Mouse (Mus musculus) cerebellum, postnatal 25 days (tissue): ENCODE data around the gene Lmtk2.

Source experiments
- DNase-seq, 2 experiments: peaks; one replicate each; pipeline ENCODE4 v3.0.0; 2021; ENCODE audit warnings: mixed read lengths in 2 of 2

Lmtk2 gene

DNA sequence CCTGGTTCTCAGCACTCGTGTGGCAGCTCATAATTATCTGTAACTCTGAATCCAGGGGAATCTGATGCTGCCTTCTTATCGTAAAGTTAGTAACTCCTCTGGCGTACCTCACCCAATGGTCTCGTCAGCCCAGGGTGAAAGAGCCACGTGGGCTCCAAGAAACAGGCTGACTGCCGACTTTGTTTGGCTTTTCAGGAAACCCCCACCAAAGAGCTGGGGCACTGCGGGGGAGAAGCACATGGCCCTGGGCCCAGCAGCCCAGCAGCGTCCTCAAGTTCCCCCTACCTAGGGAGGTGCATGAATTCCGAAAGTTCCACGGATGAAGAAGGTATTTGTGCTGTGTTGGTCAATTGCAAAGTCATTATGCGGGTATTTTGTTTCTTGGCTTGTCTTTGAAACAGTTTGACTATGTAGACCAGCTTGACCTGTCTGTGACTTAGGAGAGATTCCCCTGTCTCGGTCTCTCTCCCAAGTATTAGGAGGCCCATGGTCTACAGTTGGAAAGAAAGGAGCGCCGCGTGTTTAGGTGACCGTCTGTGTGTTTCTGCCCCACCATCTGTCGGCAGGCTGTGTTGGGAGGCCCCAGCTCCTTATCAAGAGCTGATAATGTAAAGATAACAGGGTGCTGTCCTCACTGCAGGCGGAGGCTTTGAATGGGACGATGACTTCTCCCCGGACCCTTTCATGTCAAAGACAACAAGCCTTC is 82.5 kb downstream of the Lmtk2 start:
- DNase-seq, result no peak

GRCm38 (mm10) chr5:144183248-144183559 is 83.0 kb downstream of the Lmtk2 start:
- DNase-seq, result no peak

DNA sequence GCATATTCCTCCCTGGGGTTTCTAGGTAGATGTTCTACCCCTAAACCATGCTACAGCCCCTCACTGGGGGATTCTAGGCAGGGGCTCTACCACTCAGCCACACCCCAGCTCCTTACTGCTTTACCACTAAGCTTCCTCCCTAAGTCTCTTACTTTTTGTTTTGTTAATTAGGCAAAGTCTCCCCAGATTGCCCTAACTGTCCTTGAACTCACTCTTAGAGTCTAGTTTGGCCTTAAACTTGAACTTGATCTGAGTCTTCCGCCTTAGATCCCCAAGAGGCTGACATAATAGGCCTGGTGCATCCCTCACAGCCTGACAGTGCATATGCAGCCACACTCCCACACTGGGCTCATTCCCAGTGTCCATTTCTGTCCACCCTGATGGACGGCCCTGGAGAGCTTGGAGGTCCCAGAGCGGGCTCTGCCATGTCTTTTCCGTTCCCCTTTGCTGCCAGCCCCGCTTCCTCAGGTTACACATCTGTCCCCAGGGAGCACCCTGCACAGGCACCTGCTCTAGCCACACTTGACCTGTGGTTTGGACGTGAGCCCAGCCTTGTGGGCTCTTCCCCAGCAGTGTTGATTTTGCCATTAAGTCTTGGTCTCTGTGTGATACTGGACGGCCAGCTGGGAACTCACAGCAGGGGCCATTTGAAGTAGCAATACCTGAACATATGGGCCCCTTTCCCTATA is 83.6 kb downstream of the Lmtk2 start:
- peak in 1 of 2 experiments; percentile 39 for DNase-seq

DNA sequence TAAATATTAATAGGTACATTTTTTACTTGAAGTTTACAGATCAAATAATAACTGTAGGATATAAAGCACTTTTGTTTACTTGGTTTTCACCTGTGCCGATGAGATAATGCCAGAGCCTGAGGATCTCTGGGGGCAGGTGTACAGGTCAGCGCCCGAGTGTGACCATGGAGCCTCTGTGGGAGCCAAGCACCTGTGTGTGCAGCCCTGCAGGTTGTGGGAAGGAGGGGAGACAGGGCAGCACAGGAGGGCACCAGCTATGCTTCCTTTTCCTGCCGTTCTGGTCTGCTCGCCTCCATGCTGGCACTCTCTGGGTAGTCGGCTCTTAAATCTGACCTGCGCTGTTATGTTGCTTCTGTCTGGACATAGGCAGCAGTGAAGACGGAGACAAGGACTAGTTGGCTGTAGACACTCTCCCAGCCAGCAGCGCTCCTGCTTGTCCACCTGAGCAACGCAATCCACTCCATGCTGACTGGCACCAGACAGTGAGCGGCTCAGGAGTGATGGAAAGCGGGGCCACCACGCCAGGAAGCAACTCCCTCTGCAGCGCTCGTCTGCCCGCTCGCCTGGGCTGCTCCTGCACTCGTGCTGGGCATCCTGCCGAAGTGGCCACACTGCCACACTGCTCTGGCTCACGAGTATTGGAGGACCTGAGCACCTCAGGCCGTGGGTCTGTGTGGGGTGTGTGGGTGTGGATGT is 84.3 kb downstream of the Lmtk2 start:
- DNase-seq, result peak; percentile 56 to 64

DNA sequence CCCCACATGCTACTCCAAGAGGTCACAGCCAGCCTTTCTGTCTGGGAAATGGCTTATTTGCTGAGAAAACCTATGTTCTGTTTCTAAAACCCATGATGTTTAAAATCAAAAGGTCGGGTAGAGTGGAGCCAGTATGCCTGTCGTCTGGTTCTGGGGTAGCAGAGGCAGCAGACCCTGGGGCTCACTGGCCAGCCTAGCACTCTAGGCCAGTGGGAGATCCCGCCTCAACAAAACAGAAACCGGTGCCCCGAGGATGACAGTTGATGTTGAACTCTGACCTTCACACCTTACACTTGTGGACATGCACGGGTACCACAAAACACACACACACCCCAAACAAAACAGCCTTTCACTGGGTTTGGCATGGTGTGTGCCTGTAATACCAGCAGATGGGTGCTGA is 88.2 kb downstream of the Lmtk2 start:
- DNase-seq, result no peak

DNA sequence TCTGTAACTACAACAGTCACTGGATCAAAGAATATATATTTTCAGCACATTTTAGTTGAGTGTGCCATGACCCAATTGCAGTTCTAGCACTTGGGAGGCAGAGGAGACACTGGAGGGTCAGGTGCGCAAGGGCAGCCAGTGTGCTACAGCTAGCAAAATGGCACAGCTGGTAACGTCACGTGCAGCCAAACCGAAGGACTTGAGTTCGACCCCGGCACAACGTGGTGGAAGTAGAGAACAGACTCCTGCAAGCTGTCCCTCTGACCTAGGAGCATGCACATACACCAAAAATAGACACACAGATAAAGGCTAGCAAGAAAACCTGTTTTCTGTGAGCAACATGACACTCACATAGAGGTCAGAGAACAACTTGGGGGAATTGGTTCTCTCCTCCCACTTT is 89.1 kb downstream of the Lmtk2 start:
- DNase-seq, result no peak

- DNase-seq, result peak in 1 of 2 experiments; percentile 55
These were observed 89.8 kb downstream of the Lmtk2 start, which contains the start of gene Bhlha15 for GRCm38 (mm10) chr5:144189950-144190583. Bhlha15 (plus strand) TSS chr5:144190286.

GRCm38 (mm10) chr5:144191026-144191425 is 90.8 kb downstream of the Lmtk2 start:
- no peak for DNase-seq

GRCm38 (mm10) chr5:144192673-144193072 is 92.4 kb downstream of the Lmtk2 start:
- no peak for DNase-seq

DNA sequence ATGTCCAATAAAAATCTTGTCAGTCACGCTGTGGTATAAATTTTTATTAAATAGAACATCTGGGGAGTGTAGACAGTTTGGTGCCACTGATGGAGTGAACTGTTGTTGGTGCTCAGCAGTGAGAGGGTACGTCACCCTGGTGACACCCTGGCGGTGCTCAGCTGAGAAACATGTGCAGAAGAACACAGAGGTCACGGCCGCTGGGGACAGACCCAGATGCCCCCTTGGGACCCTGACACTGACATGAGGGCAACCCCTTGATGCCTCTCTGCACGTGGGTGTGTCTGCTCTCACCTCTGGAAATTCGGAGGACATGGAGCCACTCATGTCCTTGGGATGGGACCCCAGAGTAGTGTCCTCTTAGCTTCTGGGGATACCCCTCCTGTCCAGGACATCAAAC is 94.2 kb downstream of the Lmtk2 start:
- no peak for DNase-seq

GRCm38 (mm10) chr5:144195567-144195966 is 95.3 kb downstream of the Lmtk2 start:
- peak in 1 of 2 experiments; percentile 58 for DNase-seq

- DNase-seq, result peak in 1 of 2 experiments; percentile 60
These were observed 100.4 kb downstream of the Lmtk2 start for GRCm38 (mm10) chr5:144200616-144201015.

DNA sequence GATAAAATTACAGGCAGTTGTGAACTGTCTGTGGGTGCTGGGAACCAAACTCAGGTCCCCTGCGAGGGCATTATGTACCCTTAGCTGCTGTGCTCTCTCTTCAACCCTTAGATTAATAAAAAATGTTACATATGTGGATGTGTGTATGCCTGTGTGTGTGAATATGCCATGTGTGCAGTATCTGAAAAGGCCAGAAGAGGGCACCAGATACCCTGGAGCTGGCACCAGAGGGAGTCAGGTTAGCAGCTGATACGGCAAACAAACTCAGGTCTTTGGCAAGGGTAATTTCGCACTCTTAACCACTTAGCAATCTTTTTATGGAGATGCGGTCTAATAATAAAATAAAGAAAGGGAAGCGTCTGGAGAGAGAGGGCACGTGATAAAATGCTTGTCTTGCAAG is 102.2 kb downstream of the Lmtk2 start:
- DNase-seq, result peak in 1 of 2 experiments; percentile 33

- DNase-seq, result peak; percentile 64 to 70
These were observed 103.2 kb downstream of the Lmtk2 start for GRCm38 (mm10) chr5:144203398-144203959.

GRCm38 (mm10) chr5:144204303-144204702 is 104.1 kb downstream of the Lmtk2 start:
- DNase-seq, result peak in 1 of 2 experiments; percentile 36

DNA sequence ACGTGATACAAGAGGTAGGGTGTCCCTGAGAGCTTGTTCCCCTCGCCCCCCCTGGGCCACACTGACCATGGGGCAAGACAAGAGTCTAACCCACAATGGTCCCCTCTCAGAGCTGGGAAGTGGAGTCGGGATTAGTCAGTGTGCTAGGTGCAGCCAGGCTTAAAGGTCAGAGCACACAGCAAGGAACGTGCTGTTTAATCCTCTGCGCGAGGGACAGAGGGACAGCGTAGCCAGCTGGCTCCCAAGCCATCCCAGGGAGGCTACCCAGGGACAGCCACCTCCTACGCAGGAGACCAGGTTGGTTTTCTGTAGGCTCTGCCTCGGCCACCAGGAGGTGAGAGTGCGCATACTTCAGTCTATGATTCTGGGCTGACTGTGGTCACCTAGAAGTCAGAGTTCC is 104.7 kb downstream of the Lmtk2 start:
- DNase-seq, result peak in 1 of 2 experiments; percentile 60

- peak; percentile 55 to 71 for DNase-seq
These were observed 105.8 kb downstream of the Lmtk2 start for GRCm38 (mm10) chr5:144206069-144206468.

GRCm38 (mm10) chr5:144207478-144207877 is 107.2 kb downstream of the Lmtk2 start:
- peak; percentile 70 to 78 for DNase-seq

- peak; percentile 69 to 83 for DNase-seq
These were observed 114.2 kb downstream of the Lmtk2 start for GRCm38 (mm10) chr5:144214453-144214852.

- DNase-seq, result no peak
These were observed 115.8 kb downstream of the Lmtk2 start for GRCm38 (mm10) chr5:144215992-144216391.

- DNase-seq, result no peak
These were observed 117.8 kb downstream of the Lmtk2 start for GRCm38 (mm10) chr5:144218061-144218460.

DNA sequence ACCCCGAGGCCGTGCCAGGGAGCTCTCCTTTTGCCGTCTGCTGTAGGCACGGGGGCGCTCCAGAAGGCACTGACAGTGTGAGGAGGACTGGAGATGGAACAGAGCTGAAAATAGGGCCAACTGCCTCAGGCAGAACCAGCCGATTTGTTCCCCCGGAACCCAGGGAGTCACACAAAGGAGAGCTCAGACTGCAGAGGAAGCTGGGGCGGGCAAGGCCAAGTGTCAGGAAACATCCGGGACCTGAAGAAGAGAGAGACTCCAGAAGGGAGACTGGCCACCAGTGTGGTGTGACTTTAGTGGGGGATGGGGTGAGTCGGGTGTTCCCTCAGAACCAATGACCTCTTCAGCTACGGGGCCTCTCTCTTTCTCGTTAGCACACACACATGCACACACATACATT is 119.1 kb downstream of the Lmtk2 start:
- DNase-seq, result peak in 1 of 2 experiments; percentile 50

DNA sequence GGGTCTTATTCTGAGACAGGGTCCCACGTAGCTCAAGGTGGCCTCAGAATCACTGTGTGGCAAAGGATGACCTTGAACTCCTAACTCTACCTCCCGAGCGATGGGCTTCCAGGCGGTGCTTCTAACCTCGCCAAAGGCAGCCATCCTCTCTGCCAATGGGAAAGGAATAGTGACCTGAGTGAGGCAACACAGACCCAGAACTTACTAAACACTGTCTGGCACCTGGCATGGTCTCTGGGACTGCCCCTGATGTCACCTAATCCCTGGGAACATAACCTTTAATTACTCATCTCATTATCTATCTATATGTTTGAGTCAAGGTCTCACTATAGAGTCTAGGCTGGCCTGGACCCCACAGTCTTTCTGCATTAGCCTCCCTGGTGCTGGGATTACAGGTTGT is 119.7 kb downstream of the Lmtk2 start:
- DNase-seq, result no peak
